Mouse (Mus musculus) heart, embryonic 13.5 days (tissue): ENCODE results near the gene Coch. TPM values are rescaled to one million over a fixed set of nuclear protein-coding genes. Genes with fewer than 3 reads are reported as not detected.

ENCODE experiments used
- ATAC-seq: fragments of 200-750 bp; cut with Nextera tagmentation; 2 replicates; pipeline ENCODE4 v1.8.0; 2017; ENCODE audit warnings: moderate TSS enrichment; ENCODE audit not compliant: insufficient number of reproducible peaks, low FRiP score, low TSS enrichment; ENCODE audit errors: extremely low read depth
- H3K27ac ChIP-seq: fragments of 300-500 bp; sonication (generic); replicated peaks from 2 replicates; pipeline ENCODE4 v1.5.1; 2015; ENCODE audit warnings: moderate library complexity, mild to moderate bottlenecking, inconsistent platforms
- H3K27me3 ChIP-seq: fragments of 300-500 bp; sonication (generic); replicated peaks from 2 replicates; pipeline ENCODE4 v1.6.1; 2015; ENCODE audit warnings: mild to moderate bottlenecking, inconsistent platforms
- H3K36me3 ChIP-seq: fragments of 300-500 bp; sonication (generic); 2 replicates; pipeline ENCODE4 v1.6.1; 2015; ENCODE audit warnings: mild to moderate bottlenecking, inconsistent platforms
- H3K4me1 ChIP-seq: fragments of 300-500 bp; sonication (generic); 2 replicates; pipeline ENCODE4 v1.6.1; 2015; ENCODE audit warnings: inconsistent platforms
- H3K4me2 ChIP-seq: fragments of 300-500 bp; sonication (generic); 2 replicates; pipeline ENCODE4 v1.6.1; 2015; ENCODE audit warnings: inconsistent platforms, mild to moderate bottlenecking, moderate library complexity
- H3K4me3 ChIP-seq: fragments of 300-500 bp; sonication (generic); 2 replicates; pipeline ENCODE4 v1.5.1; 2015; ENCODE audit warnings: moderate library complexity, mild to moderate bottlenecking, inconsistent platforms
- H3K9ac ChIP-seq: fragments of 300-500 bp; sonication (generic); 2 replicates; pipeline ENCODE4 v1.6.1; 2015; ENCODE audit warnings: inconsistent platforms, mild to moderate bottlenecking, moderate library complexity
- H3K9me3 ChIP-seq: fragments of 300-500 bp; sonication (generic); 2 replicates; pipeline ENCODE4 v1.6.1; 2016; ENCODE audit warnings: inconsistent platforms
- WGBS: fragments of 180-500 bp; shearing (Covaris S2); methylation state at CpG from one replicate; pipeline ENCODE4 v1.1.7; 2015; ENCODE audit warnings: mixed read lengths; 5-methylcytosine and 5-hydroxymethylcytosine counted together
- polyA plus RNA-seq: library from polyadenylated mRNA; unstranded; fragments of >200 nt; fragmentation: Nextera tagmentation; extraction: Ambion mirVana; gene quantifications from 2 replicates; pipeline ENCODE4 v1.2.1, GENCODE M21; 2015

Gene Coch
- polyA plus RNA-seq, 1 experiment from 2014 or later: 1.8 TPM

GRCm38 (mm10) chr12:51592888-51593228 is 283 bp upstream of the Coch start:
- no peak; the same call in 1 of the 2 replicates for ATAC-seq
- no peaks in the 10 kb centered on the region for H3K36me3 ChIP-seq
- no peaks in the 10 kb centered on the region for H3K9me3 ChIP-seq
- peak overlapping the region; percentile 99 for H3K4me2 ChIP-seq
- H3K27me3 ChIP-seq: peaks cover 70% of the 10 kb centered on the region
- no peak overlapping the region for H3K27ac ChIP-seq
- under 1% methylated on average over 21 of the region's 21 CpGs for WGBS
- peak overlapping the region; percentile 77 for H3K9ac ChIP-seq
- H3K4me1 ChIP-seq: peaks cover 14% of the 10 kb centered on the region
- H3K4me3 ChIP-seq: peak overlapping the region; percentile 75

DNA sequence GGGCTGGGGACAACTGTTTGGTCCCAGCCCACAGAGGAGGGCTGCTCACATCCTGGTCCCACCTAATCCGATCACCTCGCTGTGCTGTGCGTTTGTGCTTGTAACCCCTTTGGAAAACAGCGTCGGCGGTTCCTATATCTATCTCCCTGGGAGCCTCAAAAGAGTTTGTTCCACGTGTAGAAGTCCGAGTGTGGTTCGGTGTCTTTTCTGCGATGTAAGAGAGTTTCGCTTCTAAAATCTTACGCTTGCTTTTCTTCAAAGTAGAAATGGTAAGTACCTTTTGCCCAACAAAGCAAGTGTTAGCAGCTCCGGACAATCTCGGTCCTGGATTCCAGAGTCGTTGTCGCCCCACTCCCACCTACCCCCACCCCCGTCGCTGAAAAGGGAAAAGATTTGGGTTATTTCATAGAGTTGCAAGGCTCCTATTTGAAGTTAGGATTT is 909 bp downstream of the Coch start:
- H3K4me1 ChIP-seq: peaks cover 14% of the 10 kb centered on the region
- H3K27ac ChIP-seq: no peak overlapping the region
- no peaks in the 10 kb centered on the region for H3K9me3 ChIP-seq
- H3K36me3 ChIP-seq: no peaks in the 10 kb centered on the region
- H3K9ac ChIP-seq: peak overlapping the region; percentile 77
- peak overlapping the region; percentile 75 for H3K4me3 ChIP-seq
- peaks cover 71% of the 10 kb centered on the region for H3K27me3 ChIP-seq
- H3K4me2 ChIP-seq: peak overlapping the region; percentile 99
- no peak for ATAC-seq
- 4% methylated on average over 18 of the region's 18 CpGs for WGBS

DNA sequence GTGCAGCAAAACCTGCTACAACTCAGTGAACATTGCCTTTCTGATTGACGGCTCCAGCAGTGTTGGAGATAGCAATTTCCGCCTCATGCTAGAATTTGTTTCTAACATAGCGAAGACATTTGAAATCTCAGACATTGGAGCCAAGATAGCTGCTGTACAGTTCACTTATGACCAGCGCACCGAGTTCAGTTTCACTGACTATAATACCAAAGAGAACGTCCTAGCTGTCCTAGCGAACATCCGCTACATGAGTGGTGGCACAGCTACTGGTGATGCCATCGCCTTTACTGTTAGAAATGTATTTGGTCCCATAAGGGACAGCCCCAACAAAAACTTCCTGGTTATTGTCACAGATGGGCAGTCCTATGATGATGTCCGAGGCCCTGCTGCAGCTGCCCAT is 10.2 kb downstream of the Coch start:
- Histone ChIP-seq H3K4me2 (no peak overlapping the region), H3K4me1 (no peaks in the 10 kb centered on the region), H3K27ac (no peak overlapping the region), H3K36me3 (peaks cover 37% of the 10 kb centered on the region), H3K4me3 (no peak overlapping the region), H3K27me3 (no peaks in the 10 kb centered on the region), H3K9ac (no peak overlapping the region), H3K9me3 (no peaks in the 10 kb centered on the region)
- 92% methylated on average over 10 of the region's 10 CpGs for WGBS
- ATAC-seq: no peak

DNA sequence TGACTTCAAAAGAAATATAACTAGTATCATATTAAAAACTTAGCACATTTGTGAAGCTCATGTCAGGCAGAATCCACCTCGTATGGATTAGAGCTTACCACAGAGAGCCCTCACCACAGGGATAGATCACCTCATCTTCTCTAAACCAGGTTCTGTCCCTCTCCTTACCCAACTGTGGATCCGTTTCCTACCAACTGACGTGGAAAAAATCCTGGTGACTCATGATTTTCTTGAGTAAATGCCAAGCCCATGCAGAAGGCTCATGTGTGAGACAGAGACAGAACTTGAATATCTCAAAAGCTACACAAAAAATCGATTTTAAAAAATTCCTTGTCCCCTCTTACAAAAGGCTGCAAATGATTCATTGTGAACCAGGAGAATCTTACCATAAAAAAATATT is 13.0 kb downstream of the Coch start:
- H3K4me1 ChIP-seq: no peaks in the 10 kb centered on the region
- no peak overlapping the region for H3K4me2 ChIP-seq
- no peak for ATAC-seq
- no peaks in the 10 kb centered on the region for H3K9me3 ChIP-seq
- WGBS: 85% methylated on average over 4 of the region's 4 CpGs
- no peak overlapping the region for H3K9ac ChIP-seq
- no peaks in the 10 kb centered on the region for H3K27me3 ChIP-seq
- no peak overlapping the region for H3K27ac ChIP-seq
- no peak overlapping the region for H3K4me3 ChIP-seq
- peaks cover 57% of the 10 kb centered on the region for H3K36me3 ChIP-seq

DNA sequence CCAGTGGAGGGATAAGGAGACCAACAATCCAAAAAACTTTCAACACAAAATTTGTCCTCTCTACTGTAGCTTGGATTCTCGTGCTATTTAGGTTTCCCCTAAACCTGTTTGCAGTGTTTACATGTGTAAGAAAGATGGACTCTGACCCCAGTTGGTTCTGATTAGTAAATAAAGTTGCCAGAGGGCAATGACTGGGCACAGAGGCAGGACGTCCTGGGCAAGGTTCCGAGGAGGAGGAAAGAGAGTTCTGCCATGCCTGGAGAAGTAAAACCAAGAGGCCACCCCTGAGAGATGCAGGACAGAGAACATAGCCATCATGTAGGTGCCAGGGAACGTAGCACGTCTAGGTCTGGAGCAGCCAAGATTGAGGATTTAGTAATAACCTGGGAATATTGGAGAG is 19.2 kb downstream of the Coch start:
- H3K27ac ChIP-seq: no peak overlapping the region
- no peaks in the 10 kb centered on the region for H3K27me3 ChIP-seq
- H3K4me3 ChIP-seq: no peak overlapping the region
- peaks cover 84% of the 10 kb centered on the region for H3K36me3 ChIP-seq
- H3K4me2 ChIP-seq: no peak overlapping the region
- H3K9me3 ChIP-seq: no peaks in the 10 kb centered on the region
- H3K9ac ChIP-seq: no peak overlapping the region
- ATAC-seq: no peak
- H3K4me1 ChIP-seq: no peaks in the 10 kb centered on the region
- 87% methylated on average over 5 of the region's 5 CpGs for WGBS

GRCm38 (mm10) chr12:51620572-51620971 is 27.4 kb downstream of the Coch start:
- Histone ChIP-seq H3K36me3 (peaks cover 72% of the 10 kb centered on the region), H3K27me3 (no peaks in the 10 kb centered on the region), H3K4me3 (no peak overlapping the region), H3K9ac (no peak overlapping the region), H3K9me3 (no peaks in the 10 kb centered on the region), H3K27ac (no peak overlapping the region), H3K4me1 (no peaks in the 10 kb centered on the region), H3K4me2 (no peak overlapping the region)
- ATAC-seq: no peak

GRCm38 (mm10) chr12:51621161-51621560 is 28.0 kb downstream of the Coch start:
- H3K27me3 ChIP-seq: no peaks in the 10 kb centered on the region

GRCm38 (mm10) chr12:51622670-51623365 is 29.7 kb downstream of the Coch start:
- WGBS: 88% methylated on average over 5 of the region's 5 CpGs

More at GRCm38 (mm10) chr12:51621161-51621560, 28.0 kb downstream of the Coch start:
- Histone ChIP-seq H3K9me3 (no peaks in the 10 kb centered on the region), H3K4me2 (no peak overlapping the region), H3K4me1 (no peaks in the 10 kb centered on the region), H3K27ac (no peak overlapping the region), H3K9ac (no peak overlapping the region), H3K36me3 (peaks cover 70% of the 10 kb centered on the region), H3K4me3 (no peak overlapping the region)
- ATAC-seq: no peak
- 70% methylated on average over 5 of the region's 5 CpGs for WGBS

DNA sequence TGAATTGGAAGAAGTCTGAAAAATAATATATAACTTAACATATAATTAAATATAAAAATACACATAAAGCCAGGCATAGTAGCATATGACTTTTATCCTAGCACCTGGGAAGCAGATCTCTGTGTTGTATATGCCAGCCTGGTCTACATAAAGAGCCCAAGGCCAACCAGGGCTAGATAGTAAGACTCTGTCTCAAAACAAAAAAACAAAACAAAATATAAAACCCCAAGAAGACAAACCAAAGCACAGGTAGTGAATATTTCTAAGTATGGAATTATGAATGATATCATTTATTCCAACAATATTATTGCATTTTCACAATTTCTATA is 30.2 kb downstream of the Coch start:
- Histone ChIP-seq H3K9ac (no peak overlapping the region), H3K4me2 (no peak overlapping the region), H3K27me3 (no peaks in the 10 kb centered on the region), H3K9me3 (no peaks in the 10 kb centered on the region), H3K36me3 (peaks cover 60% of the 10 kb centered on the region), H3K27ac (no peak overlapping the region), H3K4me1 (no peaks in the 10 kb centered on the region), H3K4me3 (no peak overlapping the region)
- no peak for ATAC-seq

More at GRCm38 (mm10) chr12:51622670-51623365, 29.7 kb downstream of the Coch start:
- no peak overlapping the region for H3K4me2 ChIP-seq
- no peak for ATAC-seq
- H3K9ac ChIP-seq: no peak overlapping the region
- no peaks in the 10 kb centered on the region for H3K4me1 ChIP-seq
- H3K9me3 ChIP-seq: no peaks in the 10 kb centered on the region
- H3K36me3 ChIP-seq: peaks cover 64% of the 10 kb centered on the region
- H3K27ac ChIP-seq: no peak overlapping the region
- H3K4me3 ChIP-seq: no peak overlapping the region
- no peaks in the 10 kb centered on the region for H3K27me3 ChIP-seq

DNA sequence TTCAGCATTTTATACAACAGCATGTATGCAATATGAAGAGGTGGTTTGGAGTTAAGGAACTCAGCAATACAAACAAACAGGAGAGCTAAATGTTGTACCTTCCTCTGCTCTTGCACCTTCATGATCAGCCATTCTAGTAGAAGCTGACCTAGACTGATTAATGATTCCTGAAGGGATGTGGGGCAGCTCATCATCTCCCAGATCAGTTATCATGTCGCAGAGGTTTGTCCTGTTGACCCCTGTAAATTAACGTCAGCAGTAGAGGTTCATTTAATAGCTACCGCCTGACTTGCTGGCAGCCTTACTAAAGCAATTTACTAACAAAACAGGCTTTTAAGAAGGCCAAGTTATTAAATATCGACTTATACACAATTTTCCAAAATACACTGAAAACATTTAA is 40.3 kb downstream of the Coch start:
- Histone ChIP-seq H3K36me3 (peaks cover 4% of the 10 kb centered on the region; the same call in 1 of the 2 replicates), H3K27me3 (no peaks in the 10 kb centered on the region), H3K9ac (no peak overlapping the region), H3K27ac (no peak overlapping the region), H3K4me3 (no peak overlapping the region), H3K4me1 (peaks cover 21% of the 10 kb centered on the region), H3K4me2 (no peak overlapping the region), H3K9me3 (no peaks in the 10 kb centered on the region)
- no peak for ATAC-seq
- WGBS: 78% methylated on average over 4 of the region's 4 CpGs

DNA sequence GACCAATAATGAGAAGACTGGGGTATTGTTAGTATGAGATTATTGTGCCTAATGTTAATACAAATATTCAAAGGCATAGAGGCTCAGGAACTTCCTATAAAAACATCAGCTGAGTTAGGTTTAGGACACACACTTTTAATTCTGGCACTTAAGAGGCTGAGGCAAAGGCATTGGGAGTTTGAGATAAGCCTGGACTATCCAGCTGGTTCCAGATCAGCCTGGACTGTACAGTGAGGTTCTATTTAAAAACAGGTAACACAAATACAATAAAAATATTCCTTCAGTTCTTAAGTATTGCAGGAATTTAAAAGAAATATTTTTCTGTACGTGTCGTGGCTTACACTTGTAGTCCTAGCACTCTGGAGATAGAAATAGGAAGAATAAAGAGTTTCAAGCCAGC is 43.1 kb downstream of the Coch start:
- H3K4me3 ChIP-seq: no peak overlapping the region
- peaks cover 7% of the 10 kb centered on the region for H3K36me3 ChIP-seq
- no peak overlapping the region for H3K27ac ChIP-seq
- no peaks in the 10 kb centered on the region for H3K9me3 ChIP-seq
- 65% methylated on average over 2 of the region's 2 CpGs for WGBS
- no peak overlapping the region for H3K9ac ChIP-seq
- no peaks in the 10 kb centered on the region for H3K27me3 ChIP-seq
- no peak for ATAC-seq
- no peak overlapping the region for H3K4me2 ChIP-seq
- H3K4me1 ChIP-seq: peaks cover 24% of the 10 kb centered on the region

DNA sequence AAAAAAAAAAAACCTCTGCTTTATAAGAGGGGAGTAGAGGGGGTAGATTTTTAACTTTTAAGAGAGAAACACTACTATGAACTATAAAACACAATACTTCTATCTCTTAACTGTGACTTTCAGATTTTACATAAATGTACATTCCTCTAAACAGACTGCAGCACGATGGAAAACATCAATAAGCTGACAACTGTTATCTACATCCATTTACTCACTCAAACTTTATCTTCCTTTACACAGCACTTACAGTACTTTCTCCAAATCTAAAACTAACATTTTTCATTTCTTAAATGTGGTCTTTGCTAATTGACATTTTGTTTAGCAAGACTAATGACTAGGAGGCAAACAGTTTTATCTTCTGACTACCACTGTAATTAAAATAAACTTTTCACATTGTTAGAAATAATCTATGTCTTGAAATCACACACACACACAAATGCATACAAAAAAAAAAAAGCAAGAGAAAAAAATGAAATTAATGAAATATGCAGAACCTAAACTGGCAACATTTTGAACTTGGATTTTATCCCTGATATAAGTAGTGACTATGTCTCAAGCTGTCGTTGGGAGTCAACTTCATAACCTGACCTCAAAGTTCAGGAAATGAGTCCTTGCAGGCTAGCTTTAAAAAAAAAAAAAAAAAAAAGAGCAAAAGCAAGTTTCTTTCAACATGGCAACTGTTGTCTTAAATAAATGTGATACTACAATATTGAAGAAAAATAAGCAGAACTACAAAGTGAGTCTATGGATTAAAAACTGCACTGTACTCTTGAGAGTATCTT is 43.7 kb downstream of the Coch start:
- no peak for ATAC-seq
- no peak overlapping the region for H3K9ac ChIP-seq
- WGBS: 12% methylated on average over 2 of the region's 2 CpGs
- no peaks in the 10 kb centered on the region for H3K9me3 ChIP-seq
- no peak overlapping the region for H3K4me3 ChIP-seq
- H3K36me3 ChIP-seq: peaks cover 8% of the 10 kb centered on the region
- no peak overlapping the region for H3K27ac ChIP-seq
- no peaks in the 10 kb centered on the region for H3K27me3 ChIP-seq
- no peak overlapping the region for H3K4me2 ChIP-seq
- H3K4me1 ChIP-seq: peaks cover 29% of the 10 kb centered on the region
